Mouse (Mus musculus) adrenal gland, adult 10 weeks (tissue): ENCODE results near the gene Bcl6b. TPM values are rescaled to one million over a fixed set of nuclear protein-coding genes. Genes with fewer than 3 reads are reported as not detected.

ENCODE experiments used
- polyA plus RNA-seq: library from polyadenylated mRNA; stranded (reverse); fragments of 350-450 nt; fragmentation: Illumina TruSeq; extraction: RNeasy Lipid Tissue Mini Kit (QIAGEN cat#74804); gene quantifications from one replicate; pipeline ENCODE4 v1.2.3, GENCODE M21; 2014; ENCODE audit warnings: low read depth, low replicate concordance

The Bcl6b gene
- polyA plus RNA-seq: 13.0 TPM

DNA sequence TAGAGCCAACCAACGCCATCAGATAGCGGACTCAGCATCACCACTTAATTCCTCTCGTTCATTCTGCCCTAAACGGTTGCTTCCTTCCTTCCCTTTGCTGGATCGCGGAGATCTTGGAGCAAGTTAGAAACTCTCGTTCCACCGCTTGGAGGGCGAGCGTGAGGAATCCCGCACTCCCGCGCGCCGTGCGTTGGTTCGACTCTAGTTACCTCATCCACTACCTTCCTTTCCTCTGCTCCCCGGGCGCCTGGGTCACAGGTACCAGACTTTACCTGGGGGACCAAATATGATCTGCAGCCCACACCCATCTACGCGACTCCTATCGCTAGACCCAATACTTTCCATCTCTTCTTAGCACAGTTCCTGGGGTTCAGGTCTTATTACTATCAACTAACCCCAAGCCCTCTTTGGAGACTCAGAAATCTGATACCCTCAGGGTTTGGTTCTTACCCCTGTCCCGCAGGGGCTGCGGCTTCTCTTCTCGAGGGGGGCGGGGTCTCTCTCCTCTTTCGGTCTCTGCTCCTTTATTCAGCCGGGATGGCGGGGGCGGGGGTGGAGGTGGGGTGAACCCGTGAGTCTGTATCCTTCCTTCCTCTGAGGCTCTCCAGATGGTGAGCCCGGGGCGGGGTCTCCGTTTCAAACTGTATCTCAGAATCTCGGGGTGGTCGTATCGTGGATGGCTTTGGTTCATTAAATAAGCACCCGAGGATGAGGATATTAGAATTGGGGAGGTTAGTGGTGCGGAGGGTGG is at the start of gene Bcl6b:
Gene Bcl6b, minus strand, starts transcription at position 539 of the 751 bp plus-strand sequence.

DNA sequence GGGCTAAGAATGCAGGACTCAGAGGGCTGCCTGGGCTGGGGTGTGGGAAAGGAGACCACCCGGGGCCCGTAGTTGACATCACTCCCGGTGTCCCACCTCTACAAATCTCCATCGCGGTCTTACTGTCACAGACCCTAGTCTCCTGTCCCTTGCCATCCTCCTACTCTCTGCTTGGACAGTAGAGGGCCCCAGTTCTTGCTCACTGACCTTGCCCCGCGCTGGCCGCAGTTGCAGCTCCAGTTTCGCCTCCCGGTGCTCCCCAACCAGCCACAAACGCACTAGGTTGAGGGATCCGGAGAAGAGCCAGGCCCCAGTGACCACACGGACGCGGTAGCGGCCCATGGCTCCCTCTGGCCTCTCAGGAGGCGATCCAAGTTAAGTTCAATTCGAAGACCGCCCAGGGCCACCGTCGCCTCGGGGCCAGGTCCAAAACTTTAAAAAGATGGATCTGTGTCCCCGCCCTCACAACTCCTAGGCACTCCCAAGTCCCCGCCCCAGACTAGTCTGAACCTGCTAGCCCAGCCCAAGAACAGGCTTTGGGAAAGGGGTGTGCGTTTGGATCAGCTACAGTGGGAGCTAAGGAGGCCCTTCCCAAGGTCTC is 25.4 kb upstream of the Bcl6b start, which contains the start of gene Alox12:
Gene Alox12, minus strand, starts transcription at position 423 of the 601 bp plus-strand sequence.

DNA sequence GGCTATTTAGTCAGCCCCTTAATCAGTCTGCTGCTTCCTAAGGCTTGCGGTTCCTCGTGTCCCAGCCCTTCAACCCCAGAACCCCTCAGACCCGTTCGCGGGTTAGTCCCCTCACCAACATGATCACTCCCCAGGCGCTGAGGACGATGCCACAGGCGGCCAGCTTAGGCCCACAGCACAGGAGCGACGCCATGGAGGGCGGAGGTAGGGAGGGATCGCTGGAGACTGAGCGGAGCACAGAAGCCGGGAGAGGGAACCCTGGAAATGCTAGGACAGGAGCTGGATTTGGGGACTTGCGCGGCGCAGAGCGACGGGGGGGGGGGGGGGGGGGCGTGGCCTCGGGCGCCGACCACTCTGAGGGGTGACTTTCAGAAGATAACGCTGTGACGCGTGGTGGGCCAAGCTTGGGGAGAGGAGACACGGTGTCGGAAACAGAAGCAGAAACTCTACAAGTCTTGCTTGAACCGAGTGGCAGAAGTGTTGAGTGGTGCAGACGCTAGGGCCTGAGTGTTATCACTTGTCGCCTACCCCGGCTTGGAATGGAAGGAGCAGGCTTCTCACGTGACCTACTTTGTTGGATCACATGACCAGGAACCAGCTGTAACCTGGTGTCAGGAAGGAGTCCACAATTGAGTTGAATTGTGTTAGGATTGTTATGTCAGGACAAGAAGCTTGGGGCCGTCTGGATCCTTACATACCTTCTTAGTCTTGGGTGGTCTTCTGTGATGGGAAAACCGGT is 10.1 kb upstream of the Bcl6b start, which contains the start of the genes Gm21988 and Rnasek:
Gene Gm21988, minus strand, starts transcription at position 290 of the 739 bp plus-strand sequence.
Gene Rnasek, minus strand, starts transcription at position 302 of the 739 bp plus-strand sequence.

DNA sequence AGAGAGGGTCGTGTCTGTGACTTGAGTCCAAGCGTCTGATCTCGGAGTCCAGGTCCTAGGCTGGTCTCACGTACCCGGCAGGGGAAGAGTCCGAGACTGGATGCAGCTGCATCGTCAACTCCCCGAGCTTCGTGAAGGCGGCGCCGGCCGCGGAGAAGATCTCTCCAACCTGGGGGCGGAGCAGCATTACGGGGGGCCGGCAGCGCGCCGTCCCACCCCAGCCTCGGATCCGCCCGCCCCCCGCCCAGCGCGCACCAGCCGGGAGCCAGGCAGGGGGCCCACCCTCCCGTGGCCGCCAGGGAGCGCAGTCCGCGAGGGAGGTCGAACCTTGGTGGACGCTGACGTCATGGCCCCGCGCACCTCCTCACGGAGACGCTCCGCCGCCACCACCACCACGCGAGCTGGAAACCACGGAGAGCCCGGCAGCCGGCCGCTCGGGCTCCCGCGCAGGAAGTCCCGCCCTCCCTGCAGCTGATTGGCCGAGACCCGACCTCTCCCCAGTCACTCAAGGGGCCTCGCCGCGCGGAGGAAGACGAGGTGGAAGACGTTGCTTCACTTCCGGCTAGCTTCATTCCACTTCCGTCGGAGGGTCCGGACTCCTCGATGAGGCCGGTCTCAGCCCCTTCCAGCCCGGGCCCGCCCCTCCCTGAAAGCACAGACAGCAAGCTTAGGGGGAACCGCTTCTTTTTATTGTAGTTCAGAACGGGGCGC is 8.0 kb upstream of the Bcl6b start, which contains the start of gene 0610010K14Rik:
Gene 0610010K14Rik, minus strand, starts transcription at position 458 of the 711 bp plus-strand sequence.

DNA sequence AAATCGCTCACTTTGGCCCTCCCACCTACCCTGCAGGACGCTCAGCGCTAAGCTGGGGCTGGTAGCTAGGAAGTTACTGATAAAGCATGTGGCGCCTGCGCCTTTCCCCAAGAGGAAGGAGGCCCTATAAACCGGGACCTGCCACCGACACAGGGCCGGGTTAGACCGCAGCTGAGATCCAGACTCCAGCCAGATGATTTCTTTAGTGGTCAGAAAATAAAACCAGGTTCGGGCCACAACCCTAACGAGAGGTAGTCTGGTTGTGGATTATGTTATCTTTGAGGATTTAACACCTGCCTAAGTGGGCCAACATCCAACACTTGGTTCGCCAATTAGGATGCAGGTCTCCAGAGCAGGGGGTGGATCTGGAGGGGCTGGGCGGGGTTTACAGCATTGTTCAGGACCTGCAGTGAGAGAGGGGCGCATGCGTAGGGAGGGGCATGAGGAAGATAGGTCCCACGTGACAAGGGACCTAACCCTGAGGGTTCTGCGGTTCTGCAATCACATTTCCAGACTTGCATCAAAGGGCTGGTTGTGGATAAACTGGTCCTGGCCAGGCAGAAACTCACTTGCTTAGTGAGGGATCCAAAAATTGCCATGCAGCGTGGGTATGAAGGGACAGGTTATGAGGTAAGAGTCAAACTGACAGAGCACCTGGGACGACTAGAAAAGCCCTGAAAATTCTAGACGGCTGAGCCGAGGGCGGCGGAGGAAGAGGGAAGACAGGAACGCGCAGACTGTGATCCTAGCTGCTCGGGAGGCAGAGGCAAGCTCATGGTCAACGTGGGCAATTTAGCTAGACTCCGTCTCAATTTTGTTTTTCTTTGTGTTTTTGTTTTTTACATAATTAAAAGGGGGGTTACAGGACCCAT is 8.6 kb downstream of the Bcl6b start, which contains the start of gene Slc16a13:
Gene Slc16a13, minus strand, starts transcription at position 334 of the 872 bp plus-strand sequence.

DNA sequence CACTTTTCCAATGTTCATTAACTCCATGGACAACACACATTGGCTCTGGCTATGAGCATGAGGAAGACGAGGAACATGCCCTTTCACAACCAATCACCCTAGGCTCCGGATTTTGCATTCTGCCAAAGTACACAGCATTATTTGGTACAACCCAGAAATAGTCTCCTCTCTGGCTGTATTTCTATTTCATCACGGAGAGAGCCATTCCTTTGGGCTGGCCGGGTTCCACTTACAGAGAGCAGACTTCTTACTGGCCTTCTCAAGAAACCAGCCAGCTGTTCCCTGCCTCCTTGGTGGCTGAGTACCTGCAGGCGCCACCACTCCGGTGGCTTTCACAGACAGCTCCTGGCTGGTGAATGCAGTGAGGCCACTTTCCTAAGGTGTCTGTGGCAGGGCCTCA is 17.2 kb downstream of the Bcl6b start, which contains the start of gene Slc16a11:
Gene Slc16a11, plus strand, starts transcription at position 330 of the 400 bp plus-strand sequence.

Other genes with a start within 250 kb of the Bcl6b start
- 46.8 TPM for gene Ctdnep1, start 248.6 kb downstream of the Bcl6b start, polyA plus RNA-seq
- gene Elp5, start 247.3 kb downstream of the Bcl6b start, polyA plus RNA-seq: 17.4 TPM
- gene Gabarap, start 238.7 kb downstream of the Bcl6b start, polyA plus RNA-seq: 525 TPM
- 20.2 TPM for gene Phf23, start 234.0 kb downstream of the Bcl6b start, polyA plus RNA-seq
- 0.76 TPM for gene Dvl2, start 229.2 kb downstream of the Bcl6b start, polyA plus RNA-seq
- 27.3 TPM for gene Acadvl, start 214.4 kb downstream of the Bcl6b start, polyA plus RNA-seq
- 1.6 TPM for gene Dlg4, start 212.9 kb downstream of the Bcl6b start, polyA plus RNA-seq
- not detected for gene Asgr1, start 175.7 kb downstream of the Bcl6b start, polyA plus RNA-seq
- not detected for gene Asgr2, start 137.2 kb downstream of the Bcl6b start, polyA plus RNA-seq
- gene Mgl2, start 99.5 kb downstream of the Bcl6b start, polyA plus RNA-seq: 2.5 TPM
- gene Clec10a, start 73.6 kb downstream of the Bcl6b start, polyA plus RNA-seq: not detected
- gene Slc16a11, start 17.0 kb downstream of the Bcl6b start, polyA plus RNA-seq: not detected
- gene Slc16a13, start 8.7 kb downstream of the Bcl6b start, polyA plus RNA-seq: 2.2 TPM
- gene 0610010K14Rik, start 8.1 kb upstream of the Bcl6b start, polyA plus RNA-seq: 2.4 TPM
- gene Gm21988, start 10.0 kb upstream of the Bcl6b start, polyA plus RNA-seq: 1.9 TPM
- 48.7 TPM for gene Rnasek, start 10.0 kb upstream of the Bcl6b start, polyA plus RNA-seq
- gene Alox12, start 25.6 kb upstream of the Bcl6b start, polyA plus RNA-seq: 0.87 TPM
- not detected for gene Alox12e, start 92.8 kb upstream of the Bcl6b start, polyA plus RNA-seq
- gene Alox15, start 122.2 kb upstream of the Bcl6b start, polyA plus RNA-seq: not detected
- 8.9 TPM for gene Pelp1, start 180.2 kb upstream of the Bcl6b start, polyA plus RNA-seq
- gene Arrb2, start 202.8 kb upstream of the Bcl6b start, polyA plus RNA-seq: 2.3 TPM
- 5.6 TPM for gene Med11, start 222.1 kb upstream of the Bcl6b start, polyA plus RNA-seq
- 0.35 TPM for gene Zmynd15, start 229.6 kb upstream of the Bcl6b start, polyA plus RNA-seq
- 10.3 TPM for gene Cxcl16, start 230.2 kb upstream of the Bcl6b start, polyA plus RNA-seq